Mouse (Mus musculus) CD4-positive, CD25-positive, alpha-beta regulatory T cell, adult 2 months (primary cell): ENCODE data around the gene Ttk.
A peak's percentile ranks its signal among the peaks of the same experiment; 100 is the strongest.

Source experiments
- DNase-seq: peaks from one replicate; pipeline ENCODE4 v3.0.0-alpha.2; 2012; ENCODE audit warnings: low read depth, low spot score

Gene Ttk

GRCm38 (mm10) chr9:83893767-83894330, 59.4 kb downstream of the Ttk start:
- peak; percentile 26 for DNase-seq

- DNase-seq: no peak
Observed at GRCm38 (mm10) chr9:83902086-83902485, 67.6 kb downstream of the Ttk start.

- peak; percentile 54 for DNase-seq
Observed at GRCm38 (mm10) chr9:83905820-83906219, 71.3 kb downstream of the Ttk start.

DNA sequence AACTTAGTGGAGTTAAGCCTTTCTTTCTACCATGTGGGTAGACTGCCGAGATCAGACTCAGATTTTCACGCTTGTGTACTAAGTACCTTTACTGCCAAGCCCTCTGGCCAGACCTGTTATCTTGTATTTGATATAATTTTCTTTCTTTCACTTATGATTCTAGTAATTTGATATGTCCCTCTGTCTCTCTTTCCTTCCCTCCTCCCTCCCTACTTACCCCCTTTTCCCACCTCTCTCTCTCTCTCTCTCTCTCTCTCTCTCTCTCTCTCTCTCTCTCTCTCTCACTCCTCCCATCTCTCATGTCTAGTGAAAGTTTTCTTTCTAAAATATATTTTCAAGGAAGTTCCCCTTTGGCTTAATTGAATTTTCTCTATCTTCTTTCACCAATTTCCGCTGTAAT, 72.5 kb downstream of the Ttk start:
- DNase-seq: no peak

DNA sequence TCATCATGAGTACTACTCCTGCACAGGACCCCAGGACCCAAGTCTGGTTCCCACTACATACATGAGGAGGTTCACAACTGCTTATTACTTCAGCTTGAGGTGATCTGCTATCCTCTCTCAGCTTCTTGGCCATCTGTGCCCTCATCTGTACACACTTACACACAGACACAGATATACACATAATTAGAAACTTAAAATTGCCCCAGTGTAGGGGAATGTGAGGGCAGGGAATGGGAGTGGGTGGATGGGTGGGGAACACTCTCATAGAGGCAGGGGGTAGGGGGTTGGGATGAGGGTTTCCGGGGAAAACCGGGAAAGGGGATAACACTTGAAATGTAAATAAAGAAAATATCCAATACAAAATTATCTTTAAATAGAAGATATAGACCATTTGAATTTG, 75.3 kb downstream of the Ttk start:
- DNase-seq: no peak

- DNase-seq: no peak
Observed at GRCm38 (mm10) chr9:83910926-83911325, 76.4 kb downstream of the Ttk start.
